Mouse (Mus musculus) lung, postnatal 10 days (tissue): ENCODE measurements around the gene Ppp1r11.
"Not testable (repeated sequence)": the region's sequence is repeated elsewhere in the genome, so short reads cannot be mapped to it uniquely, and the experiment has no call there.

Experiments used
- DNase-seq: peaks from one replicate; pipeline ENCODE4 v3.0.0; 2021

Gene Ppp1r11

GRCm38 (mm10) chr17:36950981-36951947 lies at the start of gene Ppp1r11:
Ppp1r11 (minus strand) TSS chr17:36951741.
- peak; percentile 98 for DNase-seq

GRCm38 (mm10) chr17:37000863-37001262 lies 49.3 kb upstream of the Ppp1r11 start, which contains the start of gene Zfp57:
Zfp57 (plus strand) TSS chr17:37001163.
- DNase-seq, result no peak

- no peak for DNase-seq
Observed at GRCm38 (mm10) chr17:36998477-36998876, 46.9 kb upstream of the Ppp1r11 start.

GRCm38 (mm10) chr17:36997033-36997735 lies 45.6 kb upstream of the Ppp1r11 start:
- DNase-seq, result peak; percentile 90

GRCm38 (mm10) chr17:36995448-36995847 lies 43.9 kb upstream of the Ppp1r11 start:
- DNase-seq, result no peak

- no peak for DNase-seq
Observed at GRCm38 (mm10) chr17:36994528-36994927, 43.0 kb upstream of the Ppp1r11 start.

- no peak for DNase-seq
Observed at GRCm38 (mm10) chr17:36993770-36994325, 42.3 kb upstream of the Ppp1r11 start.

GRCm38 (mm10) chr17:36992336-36993104 lies 41.0 kb upstream of the Ppp1r11 start:
- DNase-seq, result no peak

- DNase-seq, result not testable (repeated sequence)
Observed at GRCm38 (mm10) chr17:36990630-36991029, 39.1 kb upstream of the Ppp1r11 start.

GRCm38 (mm10) chr17:36989437-36989836 lies 37.9 kb upstream of the Ppp1r11 start, which contains the start of gene H2-M5:
H2-M5 (minus strand) TSS chr17:36989537.
- no peak for DNase-seq

GRCm38 (mm10) chr17:36988475-36988874 lies 36.9 kb upstream of the Ppp1r11 start:
- no peak for DNase-seq

GRCm38 (mm10) chr17:36982253-36983155 lies 31.0 kb upstream of the Ppp1r11 start:
- DNase-seq, result peak; percentile 27

- DNase-seq, result no peak
Observed at GRCm38 (mm10) chr17:36981845-36982244, 30.3 kb upstream of the Ppp1r11 start.

GRCm38 (mm10) chr17:36981221-36981813 lies 29.8 kb upstream of the Ppp1r11 start, which contains the start of gene 2410137M14Rik:
2410137M14Rik (minus strand) TSS chr17:36981237.
- DNase-seq, result peak; percentile 13

GRCm38 (mm10) chr17:36973271-36973787 lies 21.8 kb upstream of the Ppp1r11 start:
- no peak for DNase-seq

- peak; percentile 32 for DNase-seq
Observed at GRCm38 (mm10) chr17:36972791-36973190, 21.2 kb upstream of the Ppp1r11 start.

GRCm38 (mm10) chr17:36971172-36971850 lies 19.8 kb upstream of the Ppp1r11 start:
- DNase-seq, result no peak

GRCm38 (mm10) chr17:36970316-36970890 lies 18.9 kb upstream of the Ppp1r11 start:
- no peak for DNase-seq

- no peak for DNase-seq
Observed at GRCm38 (mm10) chr17:36966875-36967274, 15.3 kb upstream of the Ppp1r11 start.

GRCm38 (mm10) chr17:36961125-36961524 lies 9.6 kb upstream of the Ppp1r11 start:
- DNase-seq, result no peak
